Mouse (Mus musculus) right cerebral cortex, postnatal 10 days (tissue): Measurements from ENCODE around the gene Ispd.

Experiments
- DNase-seq, 2 experiments: peaks; one replicate each; pipeline ENCODE4 v3.0.0; 2021; ENCODE audit warnings: low spot score in 2 of 2

The Ispd gene

DNA sequence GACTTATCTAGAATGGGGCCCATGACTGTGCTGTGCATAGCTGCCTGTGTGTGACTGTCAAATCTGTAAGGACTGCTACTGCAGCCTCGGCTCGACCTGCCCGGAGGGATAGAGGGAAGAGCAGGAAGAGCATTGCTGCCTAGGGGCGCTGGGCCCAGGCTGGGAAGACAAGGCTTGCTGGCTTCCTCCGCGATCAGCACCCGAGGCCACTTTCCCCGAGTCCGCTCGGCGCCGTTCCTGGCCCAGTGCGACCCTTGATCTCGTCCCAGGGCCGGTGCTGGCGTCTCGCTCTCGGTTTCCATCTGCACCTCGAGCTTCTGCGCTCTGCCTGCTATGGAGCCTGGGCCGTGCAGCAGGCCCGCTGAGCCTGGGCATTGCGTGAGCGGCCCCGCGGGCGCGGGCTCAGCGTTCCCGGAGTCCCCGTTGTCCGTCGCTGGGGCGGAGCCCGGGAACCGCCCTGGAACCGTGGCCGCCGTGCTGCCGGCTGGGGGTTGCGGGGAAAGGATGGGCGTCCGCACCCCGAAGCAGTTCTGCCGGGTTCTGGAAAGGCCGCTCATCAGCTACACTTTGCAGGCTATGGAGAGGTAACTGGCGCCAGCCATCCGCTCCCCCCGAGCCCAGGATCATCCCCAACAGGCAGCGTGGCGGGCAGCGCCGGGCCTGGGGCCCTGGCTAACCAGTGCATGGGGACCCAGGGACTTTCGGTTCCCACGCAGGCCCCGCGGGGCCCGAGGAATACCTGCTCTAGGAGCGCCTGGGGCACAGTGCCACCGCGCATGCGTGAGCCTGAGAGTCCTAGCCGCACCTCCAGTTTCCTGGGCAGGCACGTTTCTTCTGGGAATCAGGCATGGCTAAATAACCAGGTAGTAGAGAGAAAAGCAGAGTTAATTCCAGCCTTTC lies at the start of gene Ispd, which contains the start of gene D630036H23Rik:
TSS of gene Ispd (plus strand) at position 10 of the 900 bp plus-strand sequence.
TSS of gene D630036H23Rik (minus strand) at position 741 of the 900 bp plus-strand sequence.
- peak; percentile 90 to 91 for DNase-seq

DNA sequence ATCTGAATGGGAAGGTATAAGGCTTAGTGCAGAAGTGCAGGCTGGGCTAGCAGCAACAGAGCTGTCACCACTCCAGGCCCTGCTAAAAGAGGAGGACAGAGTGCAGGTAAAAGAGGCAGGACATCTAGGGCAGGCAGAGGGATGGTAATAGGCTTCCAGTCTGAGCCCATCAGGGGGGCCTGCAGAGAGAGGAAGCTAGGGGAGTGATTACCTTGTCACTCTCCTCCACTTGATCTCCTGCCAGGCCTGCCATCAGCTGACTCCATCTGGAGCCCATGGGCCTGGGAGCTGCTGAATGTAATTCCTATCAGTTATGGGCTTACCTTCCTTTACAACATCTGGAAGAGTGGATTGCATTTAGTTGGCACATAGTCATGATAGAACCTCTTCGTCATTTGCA lies 48.6 kb upstream of the Ispd start:
- no peak for DNase-seq

DNA sequence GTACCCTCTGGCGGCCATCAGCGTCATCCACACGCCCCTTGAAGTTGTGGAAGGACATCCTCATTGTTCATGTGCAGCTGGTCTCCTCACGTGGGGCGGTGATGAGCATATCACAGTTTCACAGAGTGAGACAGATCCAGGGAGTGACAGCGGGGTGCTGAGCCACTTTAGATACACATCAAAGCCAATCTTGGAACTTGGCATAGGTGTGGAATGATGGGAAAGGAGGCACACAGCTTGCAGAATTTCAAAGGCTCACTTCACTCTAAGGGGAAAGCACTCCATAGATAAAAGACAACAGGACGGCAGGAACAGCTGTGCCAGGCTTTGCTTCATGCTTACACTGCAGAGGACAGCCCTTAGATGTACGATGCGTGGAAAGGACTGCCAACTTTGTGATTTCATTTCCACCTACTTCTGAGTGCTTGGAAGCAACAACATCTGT lies 47.4 kb upstream of the Ispd start:
- peak in 1 of 2 experiments; percentile 21 for DNase-seq

DNA sequence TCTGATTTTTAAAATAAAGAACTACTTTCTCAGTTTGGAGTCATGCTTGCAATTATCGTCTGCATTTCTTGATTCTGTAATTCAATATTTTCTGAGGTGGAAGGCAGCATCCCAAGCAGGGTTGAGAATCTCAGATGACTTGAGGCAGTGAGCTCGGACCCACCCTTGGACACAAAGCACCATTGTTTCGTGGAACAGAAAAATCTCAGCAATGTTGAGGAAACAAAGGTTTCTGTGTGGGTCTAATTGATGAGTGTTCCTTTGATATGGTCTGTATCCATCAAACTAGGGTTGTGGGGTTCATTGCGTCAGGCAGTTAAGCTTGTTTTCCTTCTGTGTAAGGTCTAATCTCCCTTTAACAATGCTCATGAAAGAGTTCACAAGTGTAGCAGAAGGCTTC lies 37.1 kb upstream of the Ispd start:
- no peak for DNase-seq

DNA sequence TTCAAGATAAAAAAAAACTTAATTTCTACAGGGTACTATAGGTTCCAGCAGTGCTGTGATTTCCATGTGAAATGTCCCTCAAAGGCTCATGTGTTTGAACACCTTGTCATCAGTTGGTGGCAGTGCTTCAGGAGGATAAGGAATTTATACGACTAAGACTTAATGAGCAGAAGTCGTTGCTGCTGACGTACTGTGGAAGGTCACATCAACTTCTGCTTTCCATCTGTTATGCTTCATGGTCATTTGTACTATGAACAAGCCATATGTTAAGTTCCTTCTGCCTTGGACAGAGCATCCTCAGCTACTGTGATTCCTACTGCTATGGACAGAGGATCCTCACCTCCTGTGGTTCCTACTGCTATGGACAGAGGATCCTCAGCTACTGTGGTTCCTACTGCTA lies 21.2 kb upstream of the Ispd start:
- no peak for DNase-seq

DNA sequence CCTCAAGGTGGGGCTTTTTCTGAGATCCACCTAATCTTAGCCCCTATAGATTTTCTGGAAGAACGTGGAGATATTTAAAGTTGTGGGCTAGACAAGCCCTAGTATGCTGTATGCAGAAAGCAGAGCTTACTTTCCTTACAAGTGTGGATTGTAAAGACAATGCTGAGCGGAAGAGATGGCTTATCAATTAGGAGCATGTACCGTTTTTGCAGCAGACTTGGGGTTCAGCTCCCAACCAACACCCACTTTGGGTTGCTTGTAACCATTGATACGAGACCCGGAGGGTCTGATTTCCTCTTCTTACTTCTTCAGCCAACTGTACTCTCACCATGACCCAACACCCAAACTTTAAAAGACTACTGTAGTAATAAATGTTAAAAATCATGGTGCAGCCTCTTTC lies 20.6 kb upstream of the Ispd start:
- DNase-seq = no peak

DNA sequence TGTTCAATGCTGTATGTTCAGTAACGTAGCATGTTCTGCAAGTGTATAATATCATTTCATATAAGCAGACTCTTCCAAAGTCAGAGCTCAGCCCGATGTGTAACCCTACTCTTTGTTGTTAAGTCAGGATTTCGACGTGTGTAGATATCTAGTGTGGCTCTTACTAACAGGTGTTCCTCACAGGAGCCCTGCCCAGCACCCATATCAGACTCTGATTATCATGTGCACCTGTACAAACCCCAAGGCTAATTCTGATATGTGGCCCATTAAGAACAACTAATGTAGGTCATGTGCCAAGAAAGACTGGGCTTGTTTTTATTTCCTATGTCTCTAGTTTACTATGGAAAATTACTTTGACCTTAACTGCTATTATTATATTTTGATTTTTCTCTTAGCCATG lies 17.2 kb upstream of the Ispd start:
- DNase-seq = no peak

DNA sequence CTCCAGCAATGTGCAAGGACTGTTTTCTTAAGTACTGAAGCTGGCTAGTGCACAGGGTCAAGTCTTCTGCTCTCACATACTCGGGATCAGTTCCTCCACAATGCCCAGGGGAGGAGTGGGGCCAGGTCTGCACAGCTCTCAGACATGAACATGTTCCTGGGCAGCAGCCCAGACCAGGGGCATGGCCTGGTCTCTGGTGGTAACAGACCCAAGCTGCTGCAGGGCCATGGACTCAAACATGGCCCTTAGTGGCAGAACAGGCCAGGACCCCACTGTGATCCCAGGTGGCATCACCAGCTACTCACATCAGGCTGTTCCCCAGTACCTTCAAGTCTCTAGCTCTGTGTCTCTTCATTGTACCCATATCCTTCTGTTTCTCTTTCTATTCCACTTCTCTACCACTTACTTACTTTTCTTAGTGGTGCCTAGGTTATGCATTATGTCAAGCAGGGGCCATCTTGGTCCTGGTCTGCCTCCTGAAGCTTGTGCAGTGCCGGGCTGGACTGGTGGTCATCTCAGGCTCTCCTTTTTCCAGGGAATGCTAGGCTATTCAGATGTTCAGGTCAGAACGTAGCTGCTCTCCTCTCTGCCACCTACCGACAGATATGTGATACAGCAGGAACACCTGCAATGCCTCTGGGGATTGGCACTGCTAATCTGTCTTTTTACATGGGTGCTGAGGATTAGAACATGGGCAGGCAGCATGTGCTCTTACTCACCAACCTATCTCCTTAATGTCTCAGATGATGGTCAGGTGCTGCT lies 7.8 kb upstream of the Ispd start:
- DNase-seq = no peak

DNA sequence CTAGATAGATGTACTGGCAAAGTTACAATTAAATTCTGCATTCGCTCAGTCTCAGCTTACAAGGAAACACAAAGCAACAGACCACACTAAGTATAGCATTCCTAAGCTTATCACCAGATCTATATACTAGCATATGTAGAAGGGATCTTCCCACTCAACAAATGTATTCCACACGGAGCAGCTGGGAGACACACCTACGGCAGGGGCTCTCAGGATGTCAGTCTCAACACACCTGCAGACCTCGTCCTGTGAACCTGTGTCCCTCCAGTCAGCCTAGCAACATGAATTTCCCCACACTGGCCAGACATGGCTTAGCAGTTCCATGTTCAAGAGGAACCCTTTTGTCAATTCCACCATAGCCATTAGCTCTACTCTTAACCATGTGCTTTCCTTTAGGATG lies 4.9 kb upstream of the Ispd start:
- DNase-seq = peak; percentile 33 to 63

DNA sequence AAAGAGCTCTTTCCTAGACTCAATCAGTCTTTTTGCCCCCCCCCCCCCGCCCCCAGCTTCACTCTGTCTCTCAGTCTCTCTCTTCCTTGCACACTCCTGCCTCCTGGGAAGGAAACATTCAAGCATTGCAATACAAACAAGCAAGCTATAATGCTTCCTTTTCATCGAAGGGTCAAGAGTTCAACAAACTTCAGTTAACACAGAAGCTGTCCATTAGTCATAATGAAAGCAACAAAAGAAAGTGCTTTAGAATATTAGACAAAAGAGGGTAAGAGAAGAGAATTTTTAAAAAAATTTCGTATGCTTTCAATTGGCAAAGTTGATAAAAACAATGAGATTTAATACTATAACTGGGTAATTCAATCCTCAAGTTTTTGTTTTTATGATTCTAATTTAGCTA lies 996 bp upstream of the Ispd start:
- no peak for DNase-seq

DNA sequence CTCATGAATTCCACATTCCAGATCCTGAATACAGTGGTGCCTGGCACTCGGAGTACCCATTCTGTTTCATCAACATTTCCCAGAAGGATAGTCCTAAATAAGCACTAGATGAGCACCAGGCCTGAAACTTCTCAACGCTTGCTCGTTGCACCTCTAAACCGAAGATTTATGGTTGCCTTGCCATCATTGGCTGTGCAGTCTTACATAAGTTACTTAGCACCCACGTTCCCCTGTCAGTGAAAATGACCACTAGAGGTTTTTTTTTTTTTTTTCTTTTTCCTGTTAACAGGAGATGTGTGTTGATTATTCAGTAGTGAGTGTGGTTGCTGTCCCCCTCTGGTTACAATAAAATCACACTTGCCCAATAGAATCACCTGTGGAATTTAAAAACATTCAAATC lies 444 bp upstream of the Ispd start:
- peak in 1 of 2 experiments; percentile 25 for DNase-seq

DNA sequence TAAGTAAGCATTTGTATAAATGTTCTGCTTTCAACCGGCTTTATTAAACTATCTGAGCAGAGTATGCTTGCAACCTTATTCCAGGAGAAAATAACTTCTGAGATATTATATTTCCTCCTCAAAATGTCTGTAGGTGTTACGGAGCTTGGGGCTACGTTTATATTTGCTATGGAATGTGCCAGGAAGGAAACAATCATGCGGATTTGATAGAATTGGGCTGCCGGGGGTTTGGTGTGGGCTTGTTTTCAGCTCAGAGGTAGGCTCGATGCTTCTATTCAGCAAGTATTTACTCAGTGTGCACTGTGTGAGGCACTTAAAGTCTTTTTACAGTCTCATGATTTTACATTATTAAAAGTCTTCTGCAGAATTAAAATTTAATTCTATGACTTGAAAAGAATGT lies 4.1 kb downstream of the Ispd start:
- DNase-seq = no peak

DNA sequence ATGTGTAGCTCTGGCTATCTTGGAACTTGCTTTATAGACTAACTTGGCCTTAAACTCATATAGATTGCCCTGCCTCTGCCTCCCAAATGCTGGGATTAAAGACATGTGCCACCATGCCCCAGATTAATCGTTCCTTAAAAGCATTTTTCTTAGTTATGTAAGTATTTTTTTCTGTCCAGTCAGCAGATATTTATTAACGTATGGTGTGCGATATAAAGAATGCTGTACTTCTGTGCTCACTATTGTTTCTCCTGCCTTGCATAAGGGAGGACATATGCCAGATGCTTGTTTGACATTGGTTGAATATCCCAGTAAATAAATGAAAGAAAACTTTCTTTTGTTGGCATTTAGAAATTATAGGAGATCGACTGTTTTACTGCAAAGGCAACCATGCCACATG lies 5.7 kb downstream of the Ispd start:
- no peak for DNase-seq

DNA sequence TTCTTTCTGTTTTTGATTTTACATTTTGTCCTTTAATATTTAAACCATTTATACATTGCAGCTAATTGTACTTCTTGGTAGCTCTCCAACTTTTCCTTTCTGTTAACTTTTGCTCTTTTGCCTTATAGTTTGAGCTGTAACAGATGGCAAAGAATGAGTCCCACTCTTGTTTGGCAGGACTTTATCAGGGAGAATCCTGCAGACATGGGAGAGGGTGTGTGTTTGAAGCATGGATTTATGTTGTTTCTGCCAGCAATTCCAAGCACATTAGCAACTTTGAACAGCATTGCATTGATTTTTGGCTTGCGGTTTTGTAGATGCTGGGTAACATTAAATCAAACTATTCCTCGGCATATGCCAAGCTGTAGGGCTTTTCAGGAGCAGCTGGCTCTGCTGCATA lies 13.9 kb downstream of the Ispd start:
- DNase-seq = no peak

DNA sequence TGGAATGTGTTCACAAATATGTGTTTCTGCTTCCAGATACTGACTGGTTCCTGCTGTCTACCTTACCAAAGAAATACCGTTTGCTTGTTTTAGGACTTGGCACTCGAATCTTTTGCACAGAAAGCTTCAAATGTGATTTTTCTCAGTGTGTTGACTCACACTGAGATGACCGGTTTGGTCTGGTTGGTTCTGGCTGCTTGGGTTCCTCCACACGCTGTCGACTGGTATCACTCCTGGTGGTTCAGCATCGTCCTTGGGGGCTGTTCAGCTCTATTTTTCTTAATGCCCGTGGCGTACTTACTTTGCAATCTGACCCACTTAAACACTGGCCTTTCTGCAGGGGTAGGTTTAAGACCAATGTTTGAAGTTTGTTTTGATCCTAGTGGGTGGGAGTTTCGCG lies 42.4 kb downstream of the Ispd start:
- DNase-seq = no peak

DNA sequence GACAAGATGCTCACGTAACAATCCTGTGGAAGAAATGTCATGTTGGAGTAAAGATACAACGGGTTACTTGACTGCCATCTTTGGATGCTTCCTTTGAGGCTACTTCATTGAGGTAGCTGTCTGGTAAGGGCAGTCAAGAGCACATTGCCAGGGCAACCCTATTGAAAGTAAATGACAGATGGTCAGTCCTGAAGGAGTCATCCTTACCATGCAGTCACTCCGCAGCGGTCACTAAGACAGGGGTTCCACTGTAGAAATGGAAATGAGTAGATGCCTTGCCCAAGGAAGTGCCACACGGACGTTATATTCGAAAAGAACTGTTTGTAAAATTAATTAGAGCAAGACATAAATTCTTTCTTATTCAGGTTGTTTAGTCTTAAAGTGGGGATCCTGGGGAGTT lies 44.0 kb downstream of the Ispd start:
- DNase-seq = no peak

DNA sequence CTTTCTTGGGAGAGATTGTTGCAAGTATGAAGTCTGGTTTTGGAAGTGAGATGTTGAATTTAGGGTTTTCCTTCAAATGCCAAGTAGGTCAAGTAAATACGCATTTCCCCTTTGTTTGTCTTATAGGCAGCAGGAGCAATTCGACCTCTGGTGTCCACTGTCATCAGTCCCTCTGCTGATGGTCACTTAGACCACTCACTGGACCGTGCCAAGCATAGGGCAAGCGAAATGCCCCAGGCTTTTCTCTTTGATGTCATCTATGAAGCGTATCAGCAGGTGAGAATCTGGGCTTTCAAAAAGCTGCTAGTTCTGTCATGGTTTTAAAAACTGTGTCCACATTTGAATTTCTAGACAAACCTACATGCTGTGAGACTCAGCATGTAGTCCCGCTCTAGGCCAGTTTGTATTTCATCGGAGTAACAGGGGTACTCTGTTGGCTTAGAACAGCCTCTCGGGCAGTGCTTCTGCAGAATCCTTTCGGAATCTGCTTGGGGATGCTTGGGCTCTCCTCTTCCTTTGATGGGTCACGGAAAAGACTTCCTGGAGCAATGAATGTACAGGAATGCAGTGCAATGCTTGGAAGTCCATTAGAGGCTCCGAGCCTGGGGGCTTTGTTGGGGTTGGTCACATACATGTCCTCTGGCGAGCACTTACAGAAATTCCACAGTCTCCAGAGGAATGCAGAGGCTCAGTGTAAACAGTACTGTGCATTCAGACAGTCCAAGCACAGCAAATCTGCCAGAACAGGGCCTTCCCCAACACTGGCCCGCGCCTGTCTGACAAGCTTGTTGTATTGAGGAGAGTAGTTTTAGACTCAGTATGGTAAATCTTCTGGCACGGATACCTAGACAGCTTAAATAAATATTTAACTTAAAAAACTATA lies 45.2 kb downstream of the Ispd start:
- no peak for DNase-seq

DNA sequence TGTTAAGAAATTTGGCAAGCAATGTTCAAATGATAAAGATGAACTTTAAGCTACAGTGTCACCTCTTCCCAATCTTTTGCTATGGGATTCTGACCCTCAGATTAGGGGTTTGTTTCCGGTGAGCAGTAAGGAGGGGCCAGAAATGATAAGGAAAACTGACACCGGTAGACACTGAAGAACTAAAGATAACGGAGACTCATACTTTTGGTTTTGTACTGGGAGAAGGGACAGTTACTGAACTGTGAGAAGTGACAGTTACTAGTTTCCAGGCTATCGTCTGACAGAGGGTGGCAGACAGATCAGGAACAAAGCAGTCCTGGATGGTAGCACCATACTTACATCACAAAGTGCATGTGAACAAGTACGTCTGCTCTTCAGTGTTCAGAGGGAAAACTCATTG lies 55.7 kb downstream of the Ispd start:
- no peak for DNase-seq

DNA sequence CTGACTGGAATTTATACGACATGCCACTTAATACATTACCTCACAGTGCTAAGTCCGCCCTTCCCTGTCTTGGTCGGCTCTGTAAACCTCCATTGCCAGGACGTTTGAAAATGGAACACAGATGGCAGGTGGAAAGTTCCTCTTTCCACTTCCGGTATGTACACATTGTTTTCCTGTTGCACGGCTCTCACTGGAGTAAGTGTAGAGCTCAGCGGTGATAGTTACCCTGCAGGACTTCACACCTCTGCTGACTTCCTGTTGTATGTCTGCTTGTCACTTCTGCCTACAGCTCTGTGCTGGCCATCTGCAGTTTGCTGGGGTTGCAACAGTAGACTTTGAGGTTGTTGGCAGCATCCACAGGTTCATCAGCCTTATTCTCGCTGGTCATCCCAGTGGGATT lies 58.1 kb downstream of the Ispd start:
- no peak for DNase-seq

DNA sequence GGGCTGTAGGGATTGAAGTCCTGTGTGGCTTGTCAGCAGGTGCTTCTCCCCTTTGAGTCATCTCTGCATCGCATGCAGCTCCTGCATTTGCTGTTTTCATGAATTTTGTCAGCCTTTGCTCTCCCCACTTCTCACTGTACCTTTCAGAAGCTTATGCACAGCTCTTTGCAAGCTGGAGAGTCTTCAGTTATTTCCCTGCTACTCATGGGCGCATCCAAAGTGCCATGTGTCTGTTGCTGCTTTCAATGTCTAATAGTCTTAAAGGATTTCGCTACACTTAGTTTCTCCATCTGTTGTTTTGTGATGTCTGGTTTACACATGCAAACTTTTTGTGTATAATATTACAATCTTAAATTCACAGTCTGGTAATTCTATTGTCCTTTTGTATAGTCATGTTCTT lies 74.8 kb downstream of the Ispd start:
- no peak for DNase-seq

DNA sequence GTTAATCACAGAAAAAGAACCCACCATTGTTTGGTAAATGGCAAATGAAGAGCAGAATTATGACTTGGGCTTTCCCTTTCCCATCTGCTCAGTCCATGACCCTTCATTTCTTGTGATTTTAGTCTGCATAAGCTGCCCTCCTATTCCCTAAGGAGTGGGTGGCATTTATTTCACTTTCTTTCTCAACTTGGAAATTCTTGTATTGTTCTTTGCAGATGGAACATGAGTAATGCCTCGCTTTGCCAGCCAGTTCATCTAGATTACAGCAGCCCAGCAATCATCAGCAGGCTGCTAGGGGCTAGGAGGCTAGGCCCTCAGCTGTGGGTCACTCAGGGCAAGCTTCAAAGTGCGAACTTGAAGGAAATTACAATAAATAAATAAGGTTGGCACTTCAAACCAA lies 76.5 kb downstream of the Ispd start:
- no peak for DNase-seq
